Mouse (Mus musculus) embryonic fibroblast, embryonic 13.5 days (primary cell): Measurements from ENCODE around the gene Atf6. TPM values are rescaled to one million over a fixed set of nuclear protein-coding genes. Genes with fewer than 3 reads are reported as not detected.

ENCODE experiments used
- H3K27ac ChIP-seq: 2 replicates; pipeline ENCODE4 v1.5.1; 2012; ENCODE audit warnings: low read length, control low read depth, inconsistent platforms; ENCODE audit not compliant: insufficient read depth
- H3K4me1 ChIP-seq: 2 replicates; pipeline ENCODE4 v1.6.1; 2011; ENCODE audit warnings: low read length; ENCODE audit not compliant: control insufficient read depth, insufficient read depth
- H3K4me3 ChIP-seq: 2 replicates; pipeline ENCODE4 v1.5.1; 2011; ENCODE audit warnings: mild to moderate bottlenecking, control low read depth, low read length; ENCODE audit not compliant: insufficient read depth
- CTCF ChIP-seq: IDR thresholded peaks from 2 replicates; pipeline ENCODE4 v1.5.1; 2011; ENCODE audit warnings: mild to moderate bottlenecking, control low read depth, low read length, moderate library complexity, borderline replicate concordance; ENCODE audit not compliant: insufficient read depth
- POLR2A ChIP-seq: IDR thresholded peaks from 2 replicates; pipeline ENCODE4 v1.6.1; 2011; ENCODE audit warnings: low read depth, mild to moderate bottlenecking, control low read depth, low read length, moderate library complexity
- polyA plus RNA-seq: library from polyadenylated mRNA; stranded (reverse); fragments of >200 nt; gene quantifications from 2 replicates; pipeline ENCODE4 v1.2.4, GENCODE M21; 2011; ENCODE audit warnings: low read depth; ENCODE audit not compliant: missing spikeins, insufficient read length

Atf6 gene
- polyA plus RNA-seq, 1 experiment, result 26.8 TPM

- Histone ChIP-seq H3K4me3 (no peak overlapping the region), H3K4me1 (no peaks in the 10 kb centered on the region), H3K27ac (no peak overlapping the region)
- TF ChIP-seq CTCF (no peak), POLR2A (no peak)
Observed at GRCm38 (mm10) chr1:170900799-170901467, 33.4 kb upstream of the Atf6 start.

- no peak for TF ChIP-seq CTCF
- no peak for TF ChIP-seq POLR2A
- H3K4me1 ChIP-seq, result no peaks in the 10 kb centered on the region
- H3K4me3 ChIP-seq, result no peak overlapping the region
- no peak overlapping the region for H3K27ac ChIP-seq
Observed at GRCm38 (mm10) chr1:170898413-170899075, 31.0 kb upstream of the Atf6 start.

- TF ChIP-seq POLR2A (no peak), CTCF (no peak)
- Histone ChIP-seq H3K4me1 (no peaks in the 10 kb centered on the region), H3K27ac (no peak overlapping the region), H3K4me3 (no peak overlapping the region)
Observed at GRCm38 (mm10) chr1:170896651-170897281, 29.2 kb upstream of the Atf6 start.

GRCm38 (mm10) chr1:170894603-170895602, 27.3 kb upstream of the Atf6 start:
- no peak for TF ChIP-seq POLR2A
- no peak for TF ChIP-seq CTCF
- no peaks in the 10 kb centered on the region for H3K4me1 ChIP-seq
- H3K27ac ChIP-seq, result no peak overlapping the region
- H3K4me3 ChIP-seq, result no peak overlapping the region

- H3K4me1 ChIP-seq, result peaks cover 7% of the 10 kb centered on the region; the same call in 1 of the 2 replicates
- H3K4me3 ChIP-seq, result no peak overlapping the region
- TF ChIP-seq POLR2A, result no peak
- TF ChIP-seq CTCF, result no peak
- no peak overlapping the region for H3K27ac ChIP-seq
Observed at GRCm38 (mm10) chr1:170892279-170892678, 24.7 kb upstream of the Atf6 start.

GRCm38 (mm10) chr1:170891646-170892045, 24.1 kb upstream of the Atf6 start:
- H3K4me1 ChIP-seq, result peaks cover 7% of the 10 kb centered on the region; the same call in 1 of the 2 replicates
- H3K4me3 ChIP-seq, result no peak overlapping the region
- H3K27ac ChIP-seq, result no peak overlapping the region
- TF ChIP-seq POLR2A, result no peak
- no peak for TF ChIP-seq CTCF

- Histone ChIP-seq H3K4me1 (peaks cover 7% of the 10 kb centered on the region; the same call in 1 of the 2 replicates), H3K4me3 (no peak overlapping the region), H3K27ac (no peak overlapping the region)
- TF ChIP-seq CTCF (no peak), POLR2A (no peak)
Observed at GRCm38 (mm10) chr1:170889310-170889709, 21.7 kb upstream of the Atf6 start.

GRCm38 (mm10) chr1:170886044-170886458, 18.5 kb upstream of the Atf6 start:
- Histone ChIP-seq H3K4me1 (peaks cover 7% of the 10 kb centered on the region; the same call in 1 of the 2 replicates), H3K4me3 (no peak overlapping the region), H3K27ac (no peak overlapping the region)
- TF ChIP-seq CTCF, result no peak
- TF ChIP-seq POLR2A, result no peak

GRCm38 (mm10) chr1:170884978-170885561, 17.5 kb upstream of the Atf6 start, which contains the start of the genes Gm26620 and Dusp12:
Gene Gm26620 (plus strand): TSS chr1:170885065.
Gene Dusp12 (minus strand): TSS chr1:170885540.
- peak within 1 kb of the TSS; percentile 84 for H3K4me3 ChIP-seq
- TF ChIP-seq CTCF (peak; percentile 69), POLR2A (peak; percentile 70)
- peak within 1 kb of the TSS; percentile 56 for H3K27ac ChIP-seq
- peaks cover 7% of the 10 kb centered on the region; the same call in 1 of the 2 replicates for H3K4me1 ChIP-seq
